Mouse (Mus musculus): Measurements from ENCODE around the gene Tnrc6c. TPM values are rescaled to one million over a fixed set of nuclear protein-coding genes. Genes with fewer than 3 reads are reported as not detected.
A peak's percentile ranks its signal among the peaks of the same experiment; 100 is the strongest.

Gene Tnrc6c
- total and polyA plus RNA-seq, 3 experiments: 6.9 to 16.7 (median 12.8) TPM

DNA sequence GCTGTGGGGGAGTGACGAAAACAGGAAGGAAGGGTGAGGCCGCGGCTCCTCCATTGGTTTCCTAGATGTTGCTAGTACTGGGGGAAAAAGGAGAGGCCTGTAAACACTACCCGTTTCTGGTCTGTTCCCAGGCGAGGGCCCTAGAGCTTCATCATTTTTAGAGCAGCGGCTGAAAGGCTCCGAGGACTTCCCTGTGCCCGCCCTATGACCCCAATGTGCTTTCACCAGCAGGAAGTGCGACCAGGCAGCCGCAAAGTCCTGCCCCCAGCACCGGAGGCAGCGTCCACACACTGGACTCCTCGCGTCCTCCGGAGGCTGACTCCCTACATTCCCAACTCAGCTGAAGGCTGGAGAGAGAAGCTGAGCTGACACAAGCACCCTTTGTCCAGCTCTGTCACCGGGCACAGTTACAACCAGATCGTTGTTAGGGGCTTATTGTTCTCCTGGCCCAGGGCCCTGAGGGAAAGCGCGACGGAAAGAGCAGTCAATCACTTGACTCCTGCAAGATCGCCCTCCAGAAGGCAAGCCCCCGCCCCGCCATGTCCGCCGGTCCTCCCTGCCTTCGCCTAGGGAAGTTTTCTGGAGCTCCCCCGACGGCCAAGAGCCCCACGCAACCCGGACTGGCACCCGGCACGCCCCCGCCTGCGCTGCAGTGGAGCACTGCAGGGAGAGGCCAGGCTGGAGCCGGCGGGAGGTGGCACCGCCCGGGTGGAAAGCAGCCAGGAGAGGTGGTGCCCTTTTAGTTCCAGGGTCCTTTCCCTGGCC lies 125.5 kb downstream of the Tnrc6c start:
- in situ Hi-C loops (cut with MboI; ENCODE audit: low pct_ligation_motif_present, low pct_unique_long_range_greater_than_20kb, low sequenced_read_pairs): no loop called here
- peaks cover 29 to 50% of the 10 kb centered on the region in 2 experiments for H3K36me3 ChIP-seq (replicated peaks in 1 of 2; ENCODE audit: control insufficient read depth in 1 of 2, insufficient read depth in 1 of 2, low read length in 1 of 2)
- H3K9me3 ChIP-seq (replicated peaks; ENCODE audit: low read length): no peaks in the 10 kb centered on the region
- H3K27me3 ChIP-seq (replicated peaks): no peaks in the 10 kb centered on the region
- TF ChIP-seq USF1 (IDR thresholded peaks at IDR 0.05; ENCODE audit: low read depth, low read length): no peak; the same call in 1 of the 2 replicates
- TF ChIP-seq JUN (IDR thresholded peaks at IDR 0.05; ENCODE audit: insufficient read depth, low read depth, low read length): no peak
- no peak for TF ChIP-seq MYC (IDR thresholded peaks at IDR 0.05; ENCODE audit: low read depth, low read length)
- TF ChIP-seq MAFK (IDR thresholded peaks at IDR 0.05; ENCODE audit: insufficient replicate concordance, low read length): no peak
- TF ChIP-seq ZMIZ1 (IDR thresholded peaks at IDR 0.05; ENCODE audit: low read depth, low read length): no peak
- no peak; the same call in none of the 2 replicates for TF ChIP-seq RAD21 (IDR thresholded peaks at IDR 0.05; ENCODE audit: low read depth, low read length)
- TF ChIP-seq HCFC1 (IDR thresholded peaks at IDR 0.05; ENCODE audit: low read depth, low read length): peak; percentile 50
- TF ChIP-seq MAX (IDR thresholded peaks at IDR 0.05; ENCODE audit: low read length): peak; percentile 49; the same call in 1 of the 2 replicates
- no peak; the same call in 1 of the 2 replicates for TF ChIP-seq BHLHE40 (IDR thresholded peaks at IDR 0.05; ENCODE audit: low read depth, low read length)
- TF ChIP-seq CTCF (conservative IDR thresholded peaks at IDR 0.05 in 1 of 2, IDR thresholded peaks at IDR 0.05 in 1 of 2; ENCODE audit: low read depth in 2 of 2, low read length in 2 of 2): no peak
- TF ChIP-seq EP300 (IDR thresholded peaks at IDR 0.05; ENCODE audit: low read length): no peak
- TF ChIP-seq ETS1 (conservative IDR thresholded peaks at IDR 0.05; ENCODE audit: low read depth, low read length): no peak
- no peak for TF ChIP-seq UBTF (IDR thresholded peaks at IDR 0.05; ENCODE audit: low read depth, low read length)
- no peak for TF ChIP-seq RCOR1 (conservative IDR thresholded peaks at IDR 0.05; ENCODE audit: low read depth, low read length)
- no peak for TF ChIP-seq KAT2A (IDR thresholded peaks at IDR 0.05; ENCODE audit: insufficient replicate concordance, low read length)
- TF ChIP-seq POLR2AphosphoS2 (IDR thresholded peaks at IDR 0.05; ENCODE audit: low read depth, low read length): peak; percentile 26; the same call in 1 of the 2 replicates
- TF ChIP-seq ZKSCAN1 (IDR thresholded peaks at IDR 0.05; ENCODE audit: borderline replicate concordance, low read depth, low read length): no peak
- no peak for TF ChIP-seq ZNF384 (IDR thresholded peaks at IDR 0.05; ENCODE audit: low read depth, low read length)
- peak; percentile 80 for TF ChIP-seq SIN3A (IDR thresholded peaks at IDR 0.05; ENCODE audit: low read length)
- peak; percentile 82 for TF ChIP-seq ELF1 (IDR thresholded peaks at IDR 0.05; ENCODE audit: low read depth, low read length)
- TF ChIP-seq USF2 (conservative IDR thresholded peaks at IDR 0.05; ENCODE audit: low read depth, low read length): no peak
- no peak for TF ChIP-seq ZC3H11A (IDR thresholded peaks at IDR 0.05; ENCODE audit: low read depth, low read length)
- no peak for TF ChIP-seq MXI1 (IDR thresholded peaks at IDR 0.05; ENCODE audit: low read depth, low read length)
- TF ChIP-seq GABPA (IDR thresholded peaks at IDR 0.05; ENCODE audit: insufficient replicate concordance, low read depth, low read length): no peak
- no peak for TF ChIP-seq PAX5 (IDR thresholded peaks at IDR 0.05; ENCODE audit: low read length)
- peak; percentile 24; the same call in 1 of the 2 replicates for TF ChIP-seq NELFE (IDR thresholded peaks at IDR 0.05; ENCODE audit: low read depth, low read length)
- TF ChIP-seq SMC3 (IDR thresholded peaks at IDR 0.05; ENCODE audit: low read depth, low read length): no peak
- peak; percentile 7; the same call in 1 of the 2 replicates for TF ChIP-seq IRF4 (IDR thresholded peaks at IDR 0.05; ENCODE audit: low read depth, low read length)
- TF ChIP-seq E2F4 (IDR thresholded peaks at IDR 0.05; ENCODE audit: insufficient replicate concordance, low read depth, low read length): no peak
- no peak for TF ChIP-seq JUND (conservative IDR thresholded peaks at IDR 0.05; ENCODE audit: low read depth, low read length)
- peak; percentile 50; the same call in 1 of the 2 replicates for TF ChIP-seq MAZ (IDR thresholded peaks at IDR 0.05; ENCODE audit: low read depth, low read length)
- no peak for TF ChIP-seq MEF2A (IDR thresholded peaks at IDR 0.05; ENCODE audit: borderline replicate concordance, low read depth, low read length)
- no peak for TF ChIP-seq CHD2 (IDR thresholded peaks at IDR 0.05; ENCODE audit: low read length)
- no peak for TF ChIP-seq TBP (conservative IDR thresholded peaks at IDR 0.05; ENCODE audit: low read depth, low read length)
- TF ChIP-seq NRF1 (IDR thresholded peaks at IDR 0.05; ENCODE audit: low read depth, low read length): no peak
- peak; percentile 51; the same call in 1 of the 2 replicates for TF ChIP-seq POLR2A (IDR thresholded peaks at IDR 0.05; ENCODE audit: low read depth, low read length)
- peak; percentile 62; the same call in 1 of the 2 replicates for TF ChIP-seq CHD1 (IDR thresholded peaks at IDR 0.05; ENCODE audit: low read depth, low read length)
- TF ChIP-seq TCF12 (IDR thresholded peaks at IDR 0.05; ENCODE audit: low read depth, low read length): no peak
- dilution Hi-C loops (cut with MboI; ENCODE audit: extremely low pct_ligation_motif_present, extremely low pct_unique_long_range_greater_than_20kb, low sequenced_read_pairs): no loop called here
- H3K4me3 ChIP-seq (replicated peaks in 1 of 3; ENCODE audit: low read depth in 2 of 3, low read length in 2 of 3, poor library complexity in 1 of 3): peak overlapping the region; percentile 68 to 94 (median 71)
- DNase-seq (ENCODE audit: extremely low read depth): peak; percentile 52
- H3K79me2 ChIP-seq (replicated peaks; ENCODE audit: control insufficient read depth, extremely low read depth, insufficient read depth, poor library complexity, severe bottlenecking): no peaks in the 10 kb centered on the region
- peak overlapping the region; percentile 33 for H3K9ac ChIP-seq (ENCODE audit: insufficient read depth, low read depth)
- peak overlapping the region; percentile 75 for H3K4me2 ChIP-seq (ENCODE audit: insufficient read depth, low read depth, poor library complexity, severe bottlenecking)
- peak overlapping the region; percentile 39 for H3K27ac ChIP-seq (ENCODE audit: insufficient read depth, low read depth)
- peaks cover 8 to 64% of the 10 kb centered on the region in 2 experiments; a peak in 3 of 4 replicates for H3K4me1 ChIP-seq (ENCODE audit: control insufficient read depth in 1 of 2, insufficient read depth in 2 of 2)
